Mouse (Mus musculus) T-helper 17 cell (primary cell): ENCODE data around the gene Ank2.

Experiments used
- in situ Hi-C, 2 experiments: fragments of 300-600 bp; cut with MboI, MseI; formaldehyde crosslinking; loops; 1 replicate in 1 of 2; 2 replicates in 1 of 2; pipeline ENCODE4 v1.15.1; 2025; ENCODE audit warnings: high pct_unique_total_duplicates in 2 of 2

Gene Ank2

DNA sequence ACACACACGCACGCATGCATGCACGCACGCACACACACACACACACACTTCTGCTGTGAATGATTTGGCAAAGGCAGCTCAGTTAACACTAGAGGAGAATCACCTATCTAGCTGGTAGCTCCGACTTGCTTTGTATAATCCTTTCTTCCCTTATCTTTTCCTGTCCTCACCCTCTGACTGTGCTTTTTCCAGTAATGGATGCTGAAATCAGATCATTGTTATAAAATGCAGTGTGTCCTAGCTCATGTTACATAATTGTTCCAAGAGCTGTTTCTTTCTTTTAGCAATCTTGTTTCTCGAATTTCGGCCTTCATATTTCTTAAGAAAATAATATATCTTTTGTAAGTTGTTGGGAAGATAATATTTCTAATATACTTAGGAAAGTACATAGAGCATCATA lies 457.9 kb downstream of the Ank2 start:
- in situ Hi-C loops, result no loop called here

GRCm38 (mm10) chr3:127038570-127038969 lies 460.6 kb downstream of the Ank2 start:
- in situ Hi-C loops, result no loop called here

GRCm38 (mm10) chr3:127036118-127036517 lies 463.0 kb downstream of the Ank2 start:
- in situ Hi-C loops, result no loop called here

DNA sequence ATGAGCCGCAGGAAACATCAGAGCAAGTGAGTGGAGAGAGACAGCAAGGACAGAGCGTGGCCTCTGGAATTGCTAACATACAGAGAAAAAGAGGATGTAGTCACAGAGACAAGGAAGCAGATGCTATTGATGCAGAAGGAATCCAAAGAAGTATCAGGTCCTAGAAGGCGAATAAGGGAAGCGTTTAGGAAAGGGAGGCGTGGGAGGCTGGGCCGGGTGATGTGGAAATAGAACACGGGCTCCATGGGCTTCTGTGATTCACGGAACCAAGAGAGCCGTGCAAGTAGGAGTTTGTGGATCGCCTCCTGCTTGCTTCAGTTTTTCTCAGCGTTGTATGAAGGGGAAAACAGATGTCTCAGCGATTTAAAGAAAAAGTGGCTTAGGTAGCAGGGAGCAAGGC lies 463.6 kb downstream of the Ank2 start:
- in situ Hi-C loops, result no loop called here

DNA sequence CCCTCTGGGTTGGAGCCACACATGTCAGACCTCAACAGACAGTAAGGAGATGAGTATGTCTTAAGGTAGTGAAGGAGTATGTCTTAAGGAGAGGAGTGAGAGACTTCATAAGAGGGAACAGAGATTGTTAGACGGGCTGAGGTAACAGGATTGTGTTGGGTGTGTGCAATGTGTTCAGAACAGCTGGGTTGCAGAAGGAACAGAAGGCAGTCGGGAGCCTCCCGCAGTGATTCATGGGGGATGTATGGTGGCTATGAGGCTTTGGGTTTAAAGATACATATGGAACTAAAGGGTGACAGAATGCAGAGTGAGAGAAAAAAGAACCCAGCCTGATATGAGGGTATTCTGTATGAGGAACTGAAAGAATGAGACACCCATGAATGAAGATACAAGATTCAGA lies 464.2 kb downstream of the Ank2 start:
- in situ Hi-C loops, result no loop called here

- in situ Hi-C loops, result no loop called here
Observed at GRCm38 (mm10) chr3:127023992-127024391, 475.2 kb downstream of the Ank2 start.

- in situ Hi-C loops, result no loop called here
Observed at GRCm38 (mm10) chr3:127020167-127020566, 479.0 kb downstream of the Ank2 start.

DNA sequence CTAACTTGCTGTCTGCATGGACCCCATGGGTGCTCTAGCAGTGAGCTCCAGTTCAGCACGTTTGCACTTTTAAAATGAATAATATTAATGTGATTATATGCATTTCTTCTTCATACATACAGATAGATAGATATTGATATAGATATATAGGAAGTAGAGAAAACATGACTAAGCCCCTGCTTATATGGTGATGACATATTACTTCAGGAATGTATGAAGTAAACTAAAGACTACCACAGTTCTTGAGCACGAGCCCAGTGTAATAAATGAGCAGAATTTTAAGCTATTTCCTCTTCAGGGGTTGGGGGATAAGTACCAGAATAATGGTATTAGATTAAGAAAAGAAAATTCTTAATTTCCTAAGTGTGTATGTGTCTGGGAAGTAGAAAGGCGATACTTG lies 479.4 kb downstream of the Ank2 start:
- in situ Hi-C loops, result no loop called here

DNA sequence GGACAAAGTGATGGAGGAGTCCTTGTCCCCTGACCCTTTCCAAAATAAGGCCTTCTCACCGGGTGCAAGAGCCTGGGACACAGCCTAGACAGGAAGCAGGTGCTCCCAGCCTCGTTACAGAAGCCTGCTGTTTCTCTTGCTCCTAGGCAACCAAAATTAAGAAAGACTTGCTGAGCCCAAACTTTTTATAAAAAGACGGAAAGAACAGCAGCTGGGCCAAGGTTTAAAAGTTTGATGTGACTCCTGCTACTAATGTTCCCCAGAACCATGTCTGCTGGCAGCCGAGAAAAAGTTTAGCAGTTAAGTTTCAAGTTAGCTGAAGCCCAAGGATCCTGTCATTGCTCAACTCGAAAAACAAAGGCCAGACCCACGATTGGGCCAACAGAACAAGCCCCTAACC lies 480.0 kb downstream of the Ank2 start:
- in situ Hi-C loops, result no loop called here

- in situ Hi-C loops, result no loop called here
Observed at GRCm38 (mm10) chr3:127017523-127017922, 481.6 kb downstream of the Ank2 start.

GRCm38 (mm10) chr3:127015596-127015995 lies 483.6 kb downstream of the Ank2 start:
- in situ Hi-C loops, result no loop called here

DNA sequence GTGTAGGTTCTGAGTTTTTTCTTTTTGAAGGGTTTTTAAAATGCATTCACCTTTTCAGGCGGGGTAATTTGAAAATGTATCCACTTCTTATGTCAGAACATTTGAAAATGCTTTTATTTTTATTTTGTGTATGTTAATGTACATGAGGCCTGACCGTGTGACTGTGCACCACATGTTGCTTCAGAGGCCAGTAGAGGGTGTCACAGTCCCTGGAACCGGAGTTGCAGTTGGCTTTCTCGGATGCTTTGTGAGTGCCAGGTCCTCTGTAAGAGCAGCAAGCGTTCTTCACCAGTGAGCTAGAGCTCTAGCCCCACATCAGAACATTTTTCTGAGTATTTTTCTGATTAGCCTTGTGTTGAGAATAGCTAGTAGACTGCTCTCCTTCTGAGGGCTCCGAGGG lies 484.0 kb downstream of the Ank2 start:
- in situ Hi-C loops, result no loop called here

DNA sequence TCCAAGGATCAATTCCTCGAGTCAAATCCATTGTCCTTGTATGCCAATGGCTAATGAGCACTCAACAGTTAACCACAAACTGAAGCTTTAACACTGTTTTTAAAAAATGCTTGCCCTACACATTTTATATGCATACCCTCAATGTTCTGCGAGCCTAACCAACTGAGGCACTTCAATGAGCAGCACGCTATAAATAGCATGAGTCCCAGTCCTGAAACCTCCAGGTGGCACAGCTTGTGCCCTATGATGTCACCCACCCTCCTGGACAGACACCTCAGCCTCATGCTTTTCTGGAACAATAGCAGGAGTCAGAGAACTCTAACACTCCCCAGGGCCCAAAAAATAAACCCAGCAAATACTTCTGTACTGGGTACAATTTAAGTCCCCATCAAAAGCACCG lies 485.2 kb downstream of the Ank2 start:
- in situ Hi-C loops, result no loop called here

- in situ Hi-C loops, result no loop called here
Observed at GRCm38 (mm10) chr3:127012525-127012924, 486.6 kb downstream of the Ank2 start.

DNA sequence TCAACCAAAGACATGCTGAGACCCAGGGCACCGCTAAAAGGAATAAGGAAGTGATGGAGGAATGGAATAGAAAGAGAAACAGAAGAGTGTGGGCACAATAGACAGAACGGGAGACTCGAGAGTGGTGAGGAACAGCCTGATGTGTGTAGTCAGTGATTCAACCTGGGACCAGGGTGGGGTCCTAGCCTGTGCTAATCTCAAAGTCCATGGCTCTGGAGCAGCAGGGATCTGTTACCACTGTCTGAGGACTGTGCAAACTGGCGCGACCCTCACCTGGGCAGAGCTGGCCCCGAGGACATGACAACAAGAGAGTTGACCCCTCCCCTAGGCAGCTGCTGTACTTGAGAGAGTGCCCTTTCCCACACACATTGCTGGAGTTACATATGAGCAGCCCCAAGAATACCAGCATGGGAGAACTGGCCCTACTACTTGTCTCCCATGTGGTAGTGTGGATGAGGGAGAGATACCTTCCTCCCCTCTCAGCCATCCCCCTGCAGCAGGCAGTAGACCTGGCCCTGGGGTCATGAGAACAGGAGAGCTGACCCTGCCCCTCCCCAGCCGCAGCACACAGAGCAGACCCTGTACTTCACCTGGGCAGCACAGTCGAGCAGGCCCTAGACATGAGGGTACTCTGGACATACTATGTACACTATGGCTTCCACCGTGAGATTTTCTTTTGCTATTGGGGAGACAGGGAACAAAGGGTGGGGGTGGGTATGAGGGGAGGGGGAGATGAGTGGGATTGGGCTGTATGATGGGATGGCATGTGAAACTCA lies 493.1 kb downstream of the Ank2 start:
- in situ Hi-C loops, result no loop called here

DNA sequence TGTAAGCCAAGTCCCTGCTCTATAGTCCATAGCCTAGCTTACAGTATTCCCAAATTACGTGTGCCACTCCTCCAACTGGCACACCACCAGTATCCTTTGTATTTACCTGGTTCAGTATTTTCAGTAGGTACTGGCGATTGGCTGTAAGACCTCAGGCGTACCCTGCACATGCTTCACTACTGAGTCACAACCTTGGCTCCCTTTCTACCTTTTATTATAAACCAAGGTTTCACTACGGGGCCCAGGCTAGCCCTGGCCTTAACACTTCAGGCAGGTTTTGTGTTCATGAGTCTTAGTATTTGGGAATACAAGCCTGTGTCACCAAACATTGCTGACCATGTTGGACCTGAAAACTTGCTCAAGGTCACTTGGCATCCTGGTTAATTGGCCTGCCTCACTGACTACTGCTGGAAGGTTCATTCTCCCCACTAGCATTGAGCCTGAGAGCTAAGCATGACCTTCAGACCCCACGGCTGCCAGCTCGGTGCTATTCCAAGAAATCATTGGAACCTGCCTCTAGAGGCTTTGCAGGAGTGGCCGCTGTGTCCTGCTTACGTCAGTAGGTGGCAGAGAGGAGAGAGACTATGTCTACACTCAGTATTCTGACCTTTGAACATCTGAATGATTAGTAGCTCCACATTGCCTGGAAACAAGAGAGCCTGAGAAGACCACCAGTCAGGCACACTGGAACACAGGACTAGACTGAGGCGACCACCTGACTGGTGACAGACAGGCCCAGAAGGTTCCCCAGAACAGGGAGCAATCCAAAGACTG lies 494.1 kb downstream of the Ank2 start:
- in situ Hi-C loops, result no loop called here

DNA sequence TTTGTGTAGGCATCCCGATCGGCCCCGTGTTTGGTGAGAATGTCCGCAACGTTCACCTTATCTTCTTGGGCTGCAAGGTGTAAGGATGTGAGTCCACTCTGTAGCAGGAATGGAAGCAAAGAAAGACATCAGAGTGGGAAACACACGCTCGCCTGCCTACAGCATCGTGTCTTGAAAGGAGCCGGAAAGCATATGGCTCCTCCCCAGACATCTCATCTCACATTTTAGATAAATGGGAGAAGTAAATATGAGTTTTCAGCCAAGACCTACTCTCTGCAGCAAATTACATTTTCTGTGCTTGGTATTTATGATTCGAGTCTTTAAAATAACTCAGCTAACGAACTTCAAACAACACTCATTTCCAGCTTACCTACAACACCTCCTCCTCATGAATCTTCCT lies 495.2 kb downstream of the Ank2 start:
- in situ Hi-C loops, result no loop called here

DNA sequence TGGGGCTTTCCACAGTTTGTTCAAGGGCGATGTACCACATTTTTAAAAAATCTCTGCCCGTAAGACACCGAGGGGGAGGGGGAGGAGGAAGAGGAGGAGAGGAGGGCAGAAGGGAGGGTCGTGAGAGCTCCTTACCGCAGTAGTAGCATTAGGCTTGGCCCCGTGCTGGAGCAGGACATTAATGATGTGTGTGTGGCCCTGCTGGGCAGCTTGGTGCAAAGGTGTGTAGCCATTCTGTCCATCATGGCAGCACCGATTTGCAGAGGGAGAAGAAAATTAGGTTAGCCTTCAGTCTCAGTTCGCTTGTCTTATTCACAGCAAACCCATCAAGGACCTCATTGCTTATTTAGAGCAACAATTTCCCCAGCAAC lies 500.4 kb downstream of the Ank2 start:
- in situ Hi-C loops, result no loop called here

DNA sequence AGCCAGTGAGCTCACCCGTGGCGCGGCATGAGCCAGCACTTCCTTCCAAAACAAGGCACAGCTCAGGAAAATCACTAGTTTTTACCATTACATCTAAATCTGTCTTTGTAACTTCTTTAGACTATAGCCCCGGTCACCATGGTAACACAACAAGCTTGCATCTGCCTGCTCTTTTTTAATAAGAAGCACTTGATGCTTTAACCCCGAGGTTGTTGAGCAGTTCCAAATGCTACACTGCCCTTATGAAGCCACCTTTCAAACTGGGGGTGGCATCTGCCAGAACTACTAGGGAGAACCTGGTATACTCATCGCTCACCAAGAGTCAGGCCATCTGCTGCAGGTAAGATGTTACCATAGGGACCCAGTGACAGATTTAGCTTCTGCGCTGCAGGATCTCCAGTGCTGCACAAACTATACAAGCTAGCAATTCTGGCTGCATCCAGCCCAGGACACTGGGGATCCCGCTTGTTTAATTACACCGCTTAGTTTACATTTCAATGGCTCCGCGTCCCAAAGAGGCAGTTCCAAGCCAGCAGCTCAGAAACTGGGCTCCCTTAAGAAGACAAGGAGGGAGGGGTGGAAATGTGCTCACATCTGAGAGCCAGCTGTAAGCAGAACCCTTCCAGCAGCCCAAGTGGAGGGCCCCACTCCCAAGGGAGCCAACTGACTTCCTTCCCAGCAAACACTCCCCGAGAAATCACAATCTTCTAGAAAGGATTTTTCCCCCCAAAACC lies 501.0 kb downstream of the Ank2 start:
- in situ Hi-C loops, result no loop called here

DNA sequence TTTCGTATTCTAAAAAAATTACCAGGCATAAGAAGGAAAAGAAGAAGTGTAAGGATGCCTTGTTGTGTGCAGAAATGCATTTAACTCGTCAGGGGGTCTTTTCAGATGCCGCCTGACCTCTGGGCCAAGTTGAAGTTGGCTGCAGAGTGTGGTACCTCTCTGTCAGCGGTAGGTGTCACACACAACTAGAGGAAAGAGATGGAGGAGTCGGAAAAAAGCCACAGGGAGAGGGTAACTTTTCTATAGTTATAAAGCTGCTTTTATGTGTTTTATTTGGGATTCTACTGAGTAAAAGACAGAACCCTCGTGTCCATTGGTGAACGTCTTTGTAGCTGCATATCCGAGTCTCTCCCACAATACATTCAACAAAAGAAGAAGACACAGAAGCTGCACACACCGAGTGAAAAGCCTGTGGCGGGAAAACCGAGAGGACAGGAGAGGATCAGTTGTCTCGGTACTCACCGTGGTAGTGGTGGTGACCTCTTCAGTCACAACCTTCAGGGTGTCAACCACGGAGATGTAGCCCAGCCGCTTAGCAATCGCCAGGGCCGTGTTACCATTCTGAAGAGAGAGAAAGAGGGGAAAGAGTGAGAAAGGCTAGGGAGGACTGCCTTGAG lies 501.7 kb downstream of the Ank2 start:
- in situ Hi-C loops, result no loop called here

DNA sequence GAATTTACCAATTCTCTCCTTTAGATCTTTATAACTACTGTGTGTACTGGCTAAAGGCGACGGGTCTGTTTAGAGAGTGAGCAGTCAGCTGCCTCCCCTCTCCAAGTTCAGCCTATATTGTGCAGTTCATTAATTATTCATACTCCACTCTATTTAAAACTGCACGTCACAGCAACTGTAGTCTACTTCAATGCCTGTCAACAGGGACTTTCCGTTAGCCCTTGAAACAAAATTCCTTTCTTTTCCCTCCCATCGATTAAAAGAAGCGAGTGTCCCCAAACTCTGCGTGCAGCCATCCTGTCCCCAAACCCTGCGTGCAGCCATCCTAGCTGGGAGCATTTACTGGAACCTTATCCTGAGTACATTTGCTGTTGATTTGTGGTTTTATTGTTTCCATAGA lies 502.4 kb downstream of the Ank2 start:
- in situ Hi-C loops, result no loop called here

GRCm38 (mm10) chr3:126995970-126996369 lies 503.2 kb downstream of the Ank2 start:
- in situ Hi-C loops, result no loop called here
